Mouse (Mus musculus): ENCODE measurements around the gene Prss44.
"Not testable (repeated sequence)": the region's sequence is repeated elsewhere in the genome, so short reads cannot be mapped to it uniquely, and the experiment has no call there.

Gene Prss44

DNA sequence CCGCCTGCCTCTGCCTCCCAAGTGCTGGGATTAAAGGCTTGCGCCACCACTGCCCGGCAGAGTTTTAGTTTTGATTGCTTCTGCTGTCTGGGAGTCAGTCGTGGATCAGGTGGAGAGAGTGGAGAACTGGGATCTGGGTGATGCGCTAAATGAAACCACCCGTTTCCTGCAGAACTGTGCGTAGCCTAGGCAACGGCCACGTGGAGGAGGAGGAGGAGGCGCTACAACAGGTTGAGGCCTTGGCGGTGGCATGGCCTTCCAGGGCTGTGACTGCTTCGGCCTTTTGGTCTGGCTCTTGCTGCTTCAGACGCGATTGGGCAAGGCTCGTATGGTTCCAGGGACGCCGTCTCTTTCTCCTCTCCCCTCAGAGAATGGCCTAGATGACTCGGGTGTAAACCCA is at the start of gene Prss44:
Prss44 (plus strand) TSS at position 206 of the 400 bp plus-strand sequence.
- no peak for DNase-seq (ENCODE audit: low spot score in 2 of 2)

DNA sequence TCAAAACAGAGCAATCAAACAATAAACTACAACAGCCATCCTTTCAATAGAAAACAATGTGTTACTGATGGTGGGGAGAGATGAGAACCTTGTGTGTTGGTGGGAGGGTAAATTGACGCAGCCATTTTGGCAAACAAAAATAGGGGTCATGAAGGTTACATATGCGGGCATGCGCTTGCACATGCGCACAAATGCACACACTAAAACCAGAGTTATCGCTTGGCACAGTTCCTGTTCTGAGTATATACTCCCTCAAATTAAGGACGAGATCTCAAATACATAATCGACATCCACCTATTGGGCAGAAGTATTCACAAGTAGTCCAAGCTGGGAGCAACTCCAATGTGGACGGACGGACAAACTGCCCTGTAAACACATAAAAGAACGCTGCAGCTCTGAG is 41.5 kb upstream of the Prss44 start:
- no peak for DNase-seq (ENCODE audit: low spot score in 2 of 2)

DNA sequence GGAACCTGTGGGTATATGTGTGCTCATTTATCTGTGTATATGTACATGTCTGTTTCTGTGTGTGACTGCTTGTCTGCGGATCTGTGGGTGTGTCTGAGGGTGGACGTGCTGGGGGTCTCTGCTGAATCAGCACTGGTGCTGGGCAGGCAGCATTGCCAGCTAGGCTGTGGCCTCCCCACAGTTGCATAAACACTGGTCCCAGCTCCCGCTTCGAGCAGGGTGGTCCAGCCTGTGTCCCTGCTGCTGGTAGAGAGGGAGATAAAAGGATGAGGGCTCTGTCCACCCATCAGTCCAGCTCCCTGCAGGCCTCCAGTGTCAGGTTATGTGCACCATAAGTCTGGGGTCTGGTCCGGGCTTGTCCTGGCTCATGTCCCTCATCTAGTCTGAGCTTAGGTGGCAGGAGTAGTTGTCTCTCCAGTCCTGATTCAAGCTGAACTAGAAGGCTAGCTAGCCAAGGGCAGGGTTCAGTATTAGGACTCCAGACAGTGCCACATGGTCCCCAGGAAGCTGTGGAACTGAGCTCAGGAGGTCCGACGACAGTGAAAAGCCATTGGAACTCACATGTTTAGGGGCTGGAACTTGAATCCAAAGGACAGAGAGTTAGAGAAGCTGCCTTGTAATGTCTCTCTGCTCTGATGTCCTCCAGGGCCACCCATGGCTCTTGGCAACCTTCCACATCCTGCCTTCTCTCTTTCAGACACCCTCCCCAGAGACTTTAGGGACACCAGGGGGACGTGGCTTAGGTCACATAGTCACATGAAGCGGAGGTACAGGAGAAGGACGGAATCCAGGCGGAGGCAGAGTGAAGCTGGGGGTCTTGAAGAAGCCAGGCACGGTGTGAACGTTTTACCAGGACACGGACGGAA is 39.2 kb upstream of the Prss44 start:
- DNase-seq (ENCODE audit: low spot score in 2 of 2): no peak

DNA sequence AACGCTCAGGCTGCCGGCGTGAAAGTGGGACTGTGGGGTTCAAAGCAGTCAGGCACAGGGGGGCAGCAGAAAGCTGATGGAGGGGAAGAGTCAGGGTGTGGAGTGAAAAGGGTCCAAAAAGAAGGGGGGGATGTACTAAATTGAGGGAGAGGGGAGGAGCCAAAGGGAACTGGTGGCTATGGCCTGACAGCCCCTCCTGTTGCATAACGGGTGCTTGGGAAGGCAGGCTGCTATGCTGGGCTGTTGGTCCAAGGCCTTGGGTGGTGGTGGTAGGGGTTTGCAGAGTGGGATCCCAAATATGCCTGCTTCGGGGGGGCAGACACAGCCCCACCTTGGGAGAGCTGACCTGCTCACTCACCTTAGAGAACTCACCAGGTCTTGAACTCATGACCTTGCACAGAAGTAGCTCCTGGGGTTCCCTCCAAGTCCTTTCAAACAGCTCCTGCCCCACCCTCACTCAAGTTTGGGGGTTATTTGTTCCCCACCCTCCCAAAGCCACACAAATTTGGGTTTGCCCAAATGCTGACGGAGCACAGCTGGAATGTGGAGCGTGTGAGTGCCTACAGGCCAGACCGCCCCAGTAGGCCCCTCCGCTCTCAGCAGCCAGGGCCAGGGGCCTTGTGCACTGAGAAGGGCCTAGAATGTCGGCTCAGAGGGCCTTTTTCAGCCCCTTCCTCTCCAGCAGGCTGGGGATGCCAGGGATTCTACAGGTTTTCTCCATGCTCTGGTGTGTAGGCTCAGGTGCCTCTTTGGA is 38.3 kb upstream of the Prss44 start:
- no peak for DNase-seq (ENCODE audit: low spot score in 2 of 2)

DNA sequence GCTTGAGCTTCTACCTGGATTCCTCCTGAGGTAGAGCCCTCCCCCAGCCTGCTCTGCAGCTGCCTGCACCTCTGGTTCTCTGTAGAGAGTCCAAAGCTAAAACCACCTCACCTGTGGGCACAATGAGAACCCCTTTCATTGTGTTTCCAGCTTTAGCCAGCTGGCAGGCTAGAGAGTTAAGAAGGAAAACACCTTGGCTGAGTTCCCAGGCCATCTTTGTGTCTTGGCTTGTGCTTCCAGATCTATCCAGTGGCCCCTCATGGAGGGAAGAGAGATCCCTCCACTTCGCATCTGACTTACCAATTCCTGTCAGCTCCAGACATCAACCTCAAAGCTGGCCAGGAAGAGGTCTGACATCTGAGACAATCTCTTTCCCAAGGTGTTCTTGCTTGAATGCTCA is 35.7 kb upstream of the Prss44 start:
- no peak for DNase-seq (ENCODE audit: low spot score in 2 of 2)

DNA sequence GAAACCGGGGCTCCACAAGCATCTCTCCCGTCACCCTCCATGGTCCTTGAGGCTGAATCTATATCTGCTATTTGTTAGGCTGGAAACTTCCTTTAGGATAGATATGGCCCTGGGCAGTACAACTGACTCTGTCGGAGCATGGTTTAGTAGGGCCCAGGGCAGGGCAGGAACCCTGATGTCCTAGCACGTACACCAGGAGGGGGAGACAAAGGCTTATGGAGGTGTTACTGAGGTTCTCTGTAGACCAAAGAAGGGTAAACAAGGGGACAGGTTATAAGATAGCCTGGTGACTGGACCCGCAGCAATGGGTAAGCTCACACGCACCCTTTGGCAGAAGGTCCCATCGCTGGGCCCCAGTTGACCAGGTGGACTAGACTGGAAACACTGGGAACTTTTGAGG is 35.2 kb upstream of the Prss44 start:
- DNase-seq (ENCODE audit: low spot score in 2 of 2): no peak

DNA sequence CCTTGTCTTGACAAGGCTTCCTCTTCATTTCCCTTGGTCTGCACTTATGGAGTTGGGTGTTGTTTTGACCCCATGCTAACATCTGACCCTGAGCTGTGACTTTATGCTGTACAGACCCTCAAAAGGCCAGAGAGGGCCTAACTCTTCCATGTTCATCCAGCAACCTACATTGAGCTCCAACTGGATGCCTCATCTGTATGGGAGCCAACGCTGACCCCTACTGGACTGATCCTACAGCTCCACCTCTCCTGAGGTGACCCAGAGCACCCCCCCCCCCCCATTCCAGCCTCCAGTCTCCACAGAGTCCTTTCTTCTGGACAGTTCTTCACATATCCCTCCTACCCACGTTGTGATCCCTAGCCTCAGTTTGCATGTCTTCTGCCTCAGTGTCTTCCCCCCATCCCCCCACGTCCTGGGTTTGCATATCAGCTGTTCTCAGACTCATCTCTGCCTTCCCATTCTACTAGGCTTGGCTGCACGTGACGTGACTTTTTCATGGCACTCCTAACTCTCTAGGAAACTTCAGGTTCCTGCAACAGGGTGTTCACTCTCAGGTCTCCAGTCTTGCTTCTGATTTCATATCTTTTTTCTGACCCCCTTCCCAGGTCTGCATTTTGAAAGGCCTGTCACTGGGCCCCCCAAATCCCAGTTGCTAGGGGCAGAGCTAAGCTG is 34.4 kb upstream of the Prss44 start:
- no peak for DNase-seq (ENCODE audit: low spot score in 2 of 2)

DNA sequence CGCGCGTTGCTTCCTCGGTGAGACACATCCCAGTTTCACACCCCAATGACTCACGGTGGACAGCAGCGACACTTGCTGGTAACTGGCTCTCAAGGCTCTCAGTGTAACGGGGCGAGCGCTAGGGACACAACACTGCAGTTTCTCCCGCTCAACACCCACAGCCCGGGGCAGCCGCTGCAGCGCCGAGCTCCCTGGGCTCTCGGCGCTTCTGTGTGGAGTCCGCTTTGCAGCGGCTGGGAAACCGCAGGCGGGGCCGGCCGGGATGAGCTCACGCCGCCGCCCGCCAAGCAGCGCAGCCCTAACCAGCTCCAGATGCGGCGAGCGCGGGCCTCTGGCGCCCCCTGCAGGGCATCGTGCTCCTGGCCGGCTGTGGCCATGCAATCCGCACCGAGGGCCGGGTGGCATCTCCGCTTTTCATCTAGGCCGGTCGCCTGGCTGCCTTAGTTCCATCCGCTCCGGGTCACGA is 32.5 kb upstream of the Prss44 start:
- peak; percentile 79 to 93 for DNase-seq (ENCODE audit: low spot score in 2 of 2)

DNA sequence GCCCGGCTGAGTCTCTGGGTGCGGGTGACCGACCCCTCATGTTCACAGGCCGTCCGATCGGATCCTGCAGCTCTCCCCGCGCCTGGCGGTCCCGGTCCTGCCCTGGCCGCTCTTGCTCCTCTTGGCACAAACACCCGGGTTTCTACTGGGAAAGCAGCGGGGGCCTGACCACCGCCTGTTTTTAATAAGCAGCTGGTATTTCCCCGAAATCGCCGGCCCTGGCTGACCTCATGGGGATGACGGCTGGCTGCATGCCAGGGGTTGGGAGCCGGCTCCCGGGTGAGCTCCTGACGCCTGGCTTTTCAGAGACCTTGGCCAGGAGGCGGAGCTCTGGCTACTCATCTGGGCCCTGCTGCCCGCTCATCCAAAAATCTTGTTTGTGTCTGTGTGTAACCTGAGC is 32.1 kb upstream of the Prss44 start:
- DNase-seq (ENCODE audit: low spot score in 2 of 2): peak; percentile 80 to 81

DNA sequence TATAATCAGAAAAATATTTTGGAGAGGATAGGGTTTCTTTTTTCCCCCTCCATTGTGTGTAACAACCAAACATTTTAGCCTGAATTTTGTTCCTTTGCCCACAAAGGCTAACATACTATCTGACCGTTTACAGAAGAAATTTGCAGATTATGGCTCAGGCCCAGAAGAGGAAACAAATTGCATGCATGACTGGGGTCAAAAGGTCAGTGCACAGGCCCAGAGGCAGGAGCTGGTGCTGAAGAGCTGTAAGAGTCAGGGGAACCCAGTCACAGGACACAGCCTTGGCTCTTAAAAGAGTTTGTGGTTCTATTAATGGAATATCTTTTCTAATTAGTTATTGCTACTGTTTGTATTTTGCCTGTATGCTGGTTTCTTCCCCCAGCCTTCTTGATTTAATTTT is 30.2 kb upstream of the Prss44 start:
- no peak for DNase-seq (ENCODE audit: low spot score in 2 of 2)

DNA sequence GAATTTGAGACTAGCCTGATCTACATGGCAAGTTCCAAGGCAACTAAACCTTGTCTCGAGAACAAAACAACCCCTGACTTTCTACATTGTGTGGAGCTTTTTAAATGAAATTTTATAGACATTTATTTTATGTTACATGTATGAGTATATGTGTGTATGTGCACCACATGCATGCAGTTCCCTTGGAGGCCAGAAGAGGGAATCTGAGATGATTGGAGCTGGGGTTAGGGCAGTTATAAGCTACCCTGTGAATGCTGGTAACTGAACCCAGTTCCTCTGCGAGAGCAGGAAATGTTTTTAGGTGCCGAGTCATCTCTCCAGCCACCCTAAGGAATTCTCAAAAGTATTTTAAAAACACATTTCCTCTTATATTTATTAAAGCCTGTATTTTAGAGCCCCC is 25.6 kb upstream of the Prss44 start:
- DNase-seq (ENCODE audit: low spot score in 2 of 2): no peak

DNA sequence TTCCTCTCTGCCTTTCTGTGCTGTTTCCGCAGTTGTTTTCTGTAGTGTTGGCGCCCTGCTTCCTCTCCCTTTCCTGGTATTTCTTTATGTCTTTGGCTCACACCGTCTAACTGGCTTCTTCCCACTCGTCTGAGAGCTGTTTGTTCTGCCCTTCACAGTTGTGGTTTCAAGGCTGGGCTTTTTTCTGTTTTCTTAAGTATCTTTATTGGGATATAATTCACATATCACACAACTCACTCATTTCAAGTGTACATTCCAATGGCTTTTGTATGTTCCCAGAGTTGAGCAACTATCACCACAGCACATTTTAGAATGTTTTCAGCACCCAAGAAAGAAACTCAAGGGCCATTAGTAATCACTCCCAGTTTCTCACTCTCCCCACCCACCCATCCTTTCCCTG is 23.3 kb upstream of the Prss44 start:
- DNase-seq (ENCODE audit: low spot score in 2 of 2): no peak

DNA sequence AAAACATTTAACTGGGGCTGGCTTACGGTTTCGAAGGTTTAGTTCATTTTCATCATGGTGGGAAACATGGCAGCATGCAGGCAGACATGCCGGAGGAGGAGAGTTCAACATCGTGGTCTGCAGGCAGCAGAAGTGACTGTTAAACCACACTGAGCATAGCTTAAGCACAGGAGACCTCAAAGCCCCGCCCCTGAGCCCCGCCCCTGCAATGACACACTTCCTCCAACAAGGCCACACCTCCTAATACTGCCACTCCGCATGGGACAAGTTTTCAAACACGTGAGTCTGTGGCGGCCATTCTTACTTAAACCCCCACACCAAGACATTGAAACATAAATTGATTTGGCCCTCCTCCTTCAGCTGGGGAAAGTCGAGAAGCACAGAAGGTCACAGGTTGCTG is 16.8 kb upstream of the Prss44 start:
- DNase-seq (ENCODE audit: low spot score in 2 of 2): no peak

DNA sequence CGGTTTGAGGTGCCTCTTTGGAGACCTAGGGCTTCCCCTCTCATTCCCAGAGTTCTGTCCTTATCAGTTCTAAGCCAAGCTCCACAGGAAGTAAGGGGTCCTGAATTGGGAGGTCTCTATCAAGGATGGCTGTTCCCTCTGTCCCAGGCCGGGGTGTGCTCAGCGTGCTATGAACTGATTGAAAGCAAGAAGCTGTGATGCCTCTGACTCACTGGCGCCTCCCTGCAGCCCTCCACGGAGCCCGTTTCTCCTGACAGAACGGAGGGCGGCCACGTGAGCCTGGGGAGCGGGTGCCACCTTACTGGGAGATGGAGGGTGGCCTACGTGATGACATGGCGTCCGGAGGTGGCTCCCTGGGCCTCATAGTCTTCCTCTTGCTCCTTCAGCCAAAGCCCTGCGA is 15.9 kb upstream of the Prss44 start, which contains the start of gene Prss42:
Prss42 (plus strand) TSS at position 301 of the 400 bp plus-strand sequence.
- DNase-seq (ENCODE audit: low spot score in 2 of 2): no peak

DNA sequence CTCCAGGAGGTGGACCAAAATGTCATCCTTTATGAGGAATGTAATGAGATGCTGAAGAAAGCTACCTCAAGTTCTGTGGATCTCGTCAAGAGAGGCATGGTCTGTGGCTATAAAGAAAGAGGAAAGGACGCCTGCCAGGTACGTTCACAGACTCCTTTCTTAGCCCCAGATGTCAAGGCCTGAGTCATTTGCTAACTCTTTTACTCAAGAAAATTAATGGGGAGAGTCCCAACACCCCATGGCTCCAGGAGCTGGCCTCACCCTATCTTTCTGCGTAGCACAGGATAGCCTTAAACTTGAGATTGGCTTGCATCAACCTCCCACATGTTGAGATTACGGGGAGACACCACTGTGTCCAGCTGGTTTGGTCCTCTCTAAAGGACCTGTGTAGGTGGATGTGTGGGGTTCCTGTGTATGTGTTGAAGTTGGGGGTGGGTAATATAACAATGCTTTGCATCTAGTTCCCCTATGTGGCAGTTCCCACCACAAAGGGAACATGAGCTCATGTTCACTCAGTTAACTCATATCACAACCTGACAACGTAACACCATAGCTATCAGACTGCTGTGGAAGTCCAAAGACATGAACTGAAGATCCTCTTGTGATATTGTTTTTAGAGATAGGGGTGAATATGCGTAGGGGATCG is 12.8 kb upstream of the Prss44 start:
- no peak for DNase-seq (ENCODE audit: low spot score in 2 of 2)

DNA sequence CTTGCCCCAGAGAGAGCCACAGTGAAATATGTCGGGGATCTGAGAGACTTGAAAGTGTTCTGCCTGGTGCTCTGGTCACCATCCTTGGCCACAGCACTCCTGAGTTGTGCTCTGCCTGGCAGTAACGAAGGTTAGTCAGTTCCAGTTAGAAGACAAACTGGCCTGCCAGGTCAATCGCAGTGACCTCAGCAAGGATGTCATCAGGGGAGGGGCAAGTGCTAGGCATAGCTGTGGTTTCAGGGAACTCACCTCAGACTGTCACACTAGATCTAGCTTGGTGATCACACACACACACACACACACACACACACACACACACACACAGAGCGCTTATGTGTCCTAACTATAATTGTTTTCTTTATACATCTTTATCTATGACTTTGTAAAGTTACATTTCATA is 10.5 kb upstream of the Prss44 start:
- DNase-seq (ENCODE audit: low spot score in 2 of 2): no peak

DNA sequence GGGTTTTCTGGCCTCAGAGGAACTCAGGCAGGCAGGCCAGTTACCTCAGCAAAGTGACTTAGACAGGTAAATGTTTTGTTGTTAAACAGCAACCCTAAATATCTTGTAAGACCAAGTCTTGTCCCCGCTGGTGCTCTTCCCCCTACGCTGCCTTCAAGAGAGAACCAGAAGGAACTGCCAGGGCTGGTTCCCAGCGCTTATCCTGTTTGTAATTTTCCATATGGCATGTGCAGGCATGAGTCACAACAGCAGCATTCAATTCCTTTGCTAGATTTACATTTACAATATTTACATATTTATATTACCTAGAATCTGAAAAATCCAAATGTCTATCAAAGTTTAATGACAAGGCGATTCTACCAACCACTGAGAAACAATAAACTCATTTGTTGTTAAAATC is 3.7 kb upstream of the Prss44 start:
- DNase-seq (ENCODE audit: low spot score in 2 of 2): no peak

DNA sequence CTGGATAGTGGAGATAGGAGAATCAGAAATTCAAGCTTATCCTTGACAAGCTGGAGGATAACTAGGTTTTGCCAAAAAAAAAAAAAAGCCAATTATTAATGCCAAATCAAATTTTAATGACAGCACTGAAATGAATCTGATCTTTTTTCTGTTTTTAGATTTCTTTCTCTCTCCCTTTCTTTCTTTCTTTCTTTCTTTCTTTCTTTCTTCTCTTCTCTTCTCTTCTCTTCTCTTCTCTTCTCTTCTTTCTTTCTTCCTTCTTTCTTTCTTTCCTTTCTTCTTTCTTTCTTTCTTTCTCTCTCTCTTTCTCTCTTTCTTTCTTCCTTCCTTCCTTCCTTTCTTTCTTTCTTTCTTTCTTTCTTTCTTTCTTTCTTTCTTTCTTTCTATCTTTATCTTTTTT is 6.8 kb downstream of the Prss44 start:
- DNase-seq (ENCODE audit: low spot score in 2 of 2): not testable (repeated sequence)

DNA sequence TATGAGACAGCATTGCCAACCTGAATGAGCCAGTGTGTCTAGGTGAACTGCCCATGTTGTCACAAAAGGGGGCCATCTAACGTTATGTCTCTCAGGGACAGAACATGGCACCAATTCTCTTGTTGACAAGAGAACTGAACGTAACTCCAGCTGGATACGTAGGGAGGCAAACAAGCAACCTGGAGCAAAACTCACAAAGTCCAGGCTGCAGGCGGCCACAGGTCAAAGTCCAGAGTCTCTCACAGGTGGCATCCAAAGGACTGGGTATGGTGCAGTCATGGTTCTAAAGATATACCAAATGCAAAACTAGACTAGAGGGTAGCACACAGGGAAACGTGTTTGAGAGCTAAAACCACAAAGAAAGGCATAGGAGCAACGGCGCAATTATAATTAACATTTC is 7.6 kb downstream of the Prss44 start:
- DNase-seq (ENCODE audit: low spot score in 2 of 2): no peak

DNA sequence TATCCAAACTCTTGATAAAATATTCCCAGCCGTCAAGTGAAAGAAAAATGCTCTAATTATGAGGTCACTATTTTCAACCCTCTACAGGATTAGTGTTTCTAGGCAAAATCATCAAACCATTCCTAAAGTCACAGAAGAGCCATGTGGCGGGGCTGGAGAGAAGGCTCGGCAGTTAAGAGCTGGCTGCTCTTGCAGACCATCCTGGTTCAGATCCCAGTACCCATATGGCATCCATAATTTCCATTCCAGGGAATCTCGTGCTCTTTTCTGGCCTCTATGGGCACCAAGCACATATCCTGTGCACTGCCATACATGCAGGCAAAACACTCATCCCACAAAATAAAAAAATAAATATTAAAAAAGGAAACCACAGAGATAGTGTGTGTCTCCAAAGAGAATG is 11.6 kb downstream of the Prss44 start:
- DNase-seq (ENCODE audit: low spot score in 2 of 2): no peak

DNA sequence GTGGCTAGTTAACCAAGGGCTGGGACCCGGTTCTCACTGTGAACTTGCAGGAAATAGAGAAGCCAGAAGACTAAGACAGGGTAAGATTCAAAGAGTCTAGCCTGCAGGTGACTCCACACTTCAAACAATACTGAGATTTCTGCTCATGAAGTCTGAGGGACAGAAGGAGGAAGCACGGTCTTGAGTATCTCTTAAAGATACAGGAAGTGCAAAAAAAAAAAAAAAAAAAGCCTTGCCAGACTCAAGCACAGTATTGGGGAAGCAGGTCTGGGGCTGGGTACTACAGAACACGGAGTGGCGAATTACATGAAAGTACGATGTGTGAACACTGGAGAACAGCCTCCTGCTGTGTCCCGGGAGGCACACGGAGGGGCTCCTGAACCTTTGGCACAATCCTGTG is 12.0 kb downstream of the Prss44 start:
- no peak for DNase-seq (ENCODE audit: low spot score in 2 of 2)

DNA sequence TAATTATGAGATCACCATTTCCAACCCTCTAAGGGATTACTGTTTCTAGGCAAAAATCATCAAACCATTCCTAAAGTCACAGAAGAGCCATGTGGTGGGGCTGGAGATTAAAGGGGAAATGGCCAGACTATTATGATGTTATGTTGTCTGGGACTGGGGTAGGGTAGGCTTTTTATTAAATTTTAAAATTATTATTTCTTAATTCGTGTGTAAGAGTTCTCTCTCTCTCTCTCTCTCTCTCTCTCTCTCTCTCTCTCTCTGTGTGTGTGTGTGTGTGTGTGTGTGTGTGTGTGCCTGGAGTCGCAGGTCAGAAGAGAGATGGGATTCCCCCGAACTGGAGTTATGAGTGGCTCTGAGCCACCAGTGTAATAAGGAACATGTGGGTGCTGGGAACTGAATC is 12.6 kb downstream of the Prss44 start, which contains the start of gene Prss43:
Prss43 (plus strand) TSS at position 301 of the 400 bp plus-strand sequence.
- no peak for DNase-seq (ENCODE audit: low spot score in 2 of 2)

Measured in frontal cortex, postnatal 10 days (tissue).